ENCODE assay signal across 8 mouse cellular contexts in the genomic region with DNA sequence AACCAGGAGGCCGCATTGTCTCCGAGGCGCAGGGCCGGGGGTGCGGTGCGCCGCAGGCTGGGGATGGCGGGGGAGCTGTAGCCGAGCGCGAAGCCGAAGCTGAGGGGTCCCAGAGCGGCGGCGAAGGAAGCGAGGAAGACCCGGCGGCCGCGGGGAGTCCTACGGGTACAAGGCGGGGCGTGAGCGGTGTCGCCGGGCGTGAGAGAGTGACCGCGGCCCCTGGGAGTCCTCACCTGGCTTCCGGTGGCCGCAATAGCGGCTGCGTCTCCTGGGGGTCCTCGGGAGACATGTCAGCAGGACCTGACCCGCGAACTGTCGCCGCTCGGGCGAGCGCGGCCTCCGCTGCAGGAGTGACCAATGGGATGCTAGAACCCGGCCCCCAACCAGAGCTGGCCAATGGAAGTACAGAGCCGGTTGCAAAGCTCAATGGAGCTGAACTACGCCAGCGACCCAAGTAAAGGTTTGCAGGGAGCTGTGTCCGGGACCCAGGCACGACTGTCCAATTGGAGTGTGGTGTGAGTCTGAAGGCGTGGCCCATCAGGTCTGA. TPM values are rescaled to one million over a fixed set of nuclear protein-coding genes. Genes with fewer than 3 reads are reported as not detected.
DNase-seq lines count a peak whose midpoint lies in the region; ATAC-seq lines count a peak whose summit lies in the region.

A gene (minus strand): TSS at position 359 of the 547 bp plus-strand sequence.

- ATAC-seq in hindbrain, embryonic 12.5 days (ENCODE audit: low FRiP score), result peak; percentile 99

- H3K4me2 ChIP-seq in hindbrain, embryonic 12.5 days (replicated peaks), result peak within 1 kb of the TSS; percentile 98

- H3K9me3 ChIP-seq in hindbrain, embryonic 12.5 days (replicated peaks), result no peaks in the 10 kb centered on the region

- peak within 1 kb of the TSS; percentile 78 for H3K27ac ChIP-seq in hindbrain, embryonic 12.5 days

- peak; percentile 92 for DNase-seq in NIH3T3 (ENCODE audit: low read depth)
- DNase-seq in cerebellum, postnatal 10 days, result peak; percentile 93 to 95
- DNase-seq in frontal cortex, postnatal 10 days (ENCODE audit: low spot score in 2 of 2), result peak; percentile 88 to 91
- peak; percentile 84 to 95 for DNase-seq in layer of hippocampus, postnatal 14 days (ENCODE audit: low spot score in 2 of 2)
- DNase-seq in lung, postnatal 14 days, result peak; percentile 87
- peak; percentile 78 for DNase-seq in retina, adult 2 months (ENCODE audit: low read depth, low spot score)
- peak; percentile 68 to 80 for DNase-seq in thymus, postnatal 36 days

- peaks cover 19% of the 10 kb centered on the region for H3K4me1 ChIP-seq in hindbrain, embryonic 12.5 days

- H3K4me3 ChIP-seq in hindbrain, embryonic 12.5 days, result peak within 1 kb of the TSS; percentile 87

- H3K27me3 ChIP-seq in hindbrain, embryonic 12.5 days, result 0 out of 2 replicates have a peak, but pooled peaks cover 6% of the 10 kb centered on the region

- peak within 1 kb of the TSS; percentile 89 for H3K9ac ChIP-seq in hindbrain, embryonic 12.5 days

- no peaks in the 10 kb centered on the region for H3K36me3 ChIP-seq in hindbrain, embryonic 12.5 days

- WGBS in hindbrain, embryonic 12.5 days, result under 1% methylated on average over 50 of the region's 50 CpGs

RNA-seq across cellular contexts. Expression of the gene that starts here (rescaled TPM):
- 22.4 and 23.9 TPM in 2 replicates for polyA plus RNA-seq in hindbrain, embryonic 12.5 days (2016; fragmentation: Nextera tagmentation; extraction: Ambion mirVana)
- total RNA-seq in layer of hippocampus, postnatal 14 days (2021), result 10 to 100 TPM; 24.0 to 25.4 TPM

Comparison
In these comparisons a context has a peak if more than half of its experiments do, and no peak if none do; other contexts are left out.
1. Peak in every context shown above with its lines: DNase-seq, ATAC-seq, H3K4me3 ChIP-seq and H3K27ac ChIP-seq.